Mouse (Mus musculus): ENCODE measurements around the gene Atxn7l3b. TPM values are rescaled to one million over a fixed set of nuclear protein-coding genes. Genes with fewer than 3 reads are reported as not detected.

Atxn7l3b gene
- polyA plus RNA-seq, 1 experiment, result 87.8 TPM

- H3K27me3 ChIP-seq (ENCODE audit: control insufficient read depth, insufficient read depth, low read length), result no peaks in the 10 kb centered on the region
- no peak overlapping the region for H3K27ac ChIP-seq (ENCODE audit: control insufficient read depth, insufficient read depth, low read depth, low read length)
- no peaks in the 10 kb centered on the region for H3K4me1 ChIP-seq (ENCODE audit: control insufficient read depth, insufficient read depth, low read length)
- TF ChIP-seq POLR2A (IDR thresholded peaks at IDR 0.05; ENCODE audit: control insufficient read depth, low read depth, low read length), result no peak
- TF ChIP-seq CTCF (IDR thresholded peaks at IDR 0.05; ENCODE audit: control insufficient read depth, insufficient read depth, insufficient replicate concordance, low read depth, low read length), result no peak
- H3K4me3 ChIP-seq (ENCODE audit: control insufficient read depth, low read depth, low read length), result no peak overlapping the region
- no peaks in the 10 kb centered on the region for H3K36me3 ChIP-seq (ENCODE audit: control insufficient read depth, insufficient read depth, low read length)
These were observed 19.7 kb upstream of the Atxn7l3b start for GRCm38 (mm10) chr10:112948453-112948852.

- Histone ChIP-seq H3K27me3 (ENCODE audit: control insufficient read depth, insufficient read depth, low read length) (no peaks in the 10 kb centered on the region), H3K4me1 (ENCODE audit: control insufficient read depth, insufficient read depth, low read length) (no peaks in the 10 kb centered on the region; the same call in 1 of the 2 replicates), H3K36me3 (ENCODE audit: control insufficient read depth, insufficient read depth, low read length) (peaks cover 2% of the 10 kb centered on the region), H3K27ac (ENCODE audit: control insufficient read depth, insufficient read depth, low read depth, low read length) (peak overlapping the region; percentile 90), H3K4me3 (ENCODE audit: control insufficient read depth, low read depth, low read length) (peak overlapping the region; percentile 88)
- TF ChIP-seq POLR2A (IDR thresholded peaks at IDR 0.05; ENCODE audit: control insufficient read depth, low read depth, low read length) (no peak), CTCF (IDR thresholded peaks at IDR 0.05; ENCODE audit: control insufficient read depth, insufficient read depth, insufficient replicate concordance, low read depth, low read length) (no peak)
These were observed 418 bp upstream of the Atxn7l3b start for GRCm38 (mm10) chr10:112929222-112929615.

GRCm38 (mm10) chr10:112926961-112927360 is 1.8 kb downstream of the Atxn7l3b start:
- Histone ChIP-seq H3K4me1 (ENCODE audit: control insufficient read depth, insufficient read depth, low read length) (no peaks in the 10 kb centered on the region; the same call in 1 of the 2 replicates), H3K27me3 (ENCODE audit: control insufficient read depth, insufficient read depth, low read length) (no peaks in the 10 kb centered on the region), H3K27ac (ENCODE audit: control insufficient read depth, insufficient read depth, low read depth, low read length) (no peak overlapping the region), H3K36me3 (ENCODE audit: control insufficient read depth, insufficient read depth, low read length) (peaks cover 2% of the 10 kb centered on the region), H3K4me3 (ENCODE audit: control insufficient read depth, low read depth, low read length) (peak overlapping the region; percentile 88)
- TF ChIP-seq CTCF (IDR thresholded peaks at IDR 0.05; ENCODE audit: control insufficient read depth, insufficient read depth, insufficient replicate concordance, low read depth, low read length) (no peak), POLR2A (IDR thresholded peaks at IDR 0.05; ENCODE audit: control insufficient read depth, low read depth, low read length) (no peak)

GRCm38 (mm10) chr10:112926271-112926670 is 2.5 kb downstream of the Atxn7l3b start:
- TF ChIP-seq CTCF (IDR thresholded peaks at IDR 0.05; ENCODE audit: control insufficient read depth, insufficient read depth, insufficient replicate concordance, low read depth, low read length) (no peak), POLR2A (IDR thresholded peaks at IDR 0.05; ENCODE audit: control insufficient read depth, low read depth, low read length) (no peak)
- Histone ChIP-seq H3K4me1 (ENCODE audit: control insufficient read depth, insufficient read depth, low read length) (no peaks in the 10 kb centered on the region; the same call in 1 of the 2 replicates), H3K27me3 (ENCODE audit: control insufficient read depth, insufficient read depth, low read length) (no peaks in the 10 kb centered on the region), H3K4me3 (ENCODE audit: control insufficient read depth, low read depth, low read length) (peak overlapping the region; percentile 5; the same call in 1 of the 2 replicates), H3K27ac (ENCODE audit: control insufficient read depth, insufficient read depth, low read depth, low read length) (no peak overlapping the region), H3K36me3 (ENCODE audit: control insufficient read depth, insufficient read depth, low read length) (peaks cover 2% of the 10 kb centered on the region)

GRCm38 (mm10) chr10:112916575-112917190 is 12.1 kb downstream of the Atxn7l3b start:
- H3K27me3 ChIP-seq (ENCODE audit: control insufficient read depth, insufficient read depth, low read length), result no peaks in the 10 kb centered on the region
- no peak overlapping the region for H3K27ac ChIP-seq (ENCODE audit: control insufficient read depth, insufficient read depth, low read depth, low read length)
- no peaks in the 10 kb centered on the region for H3K4me1 ChIP-seq (ENCODE audit: control insufficient read depth, insufficient read depth, low read length)
- H3K4me3 ChIP-seq (ENCODE audit: control insufficient read depth, low read depth, low read length), result no peak overlapping the region
- H3K36me3 ChIP-seq (ENCODE audit: control insufficient read depth, insufficient read depth, low read length), result no peaks in the 10 kb centered on the region
- TF ChIP-seq CTCF (IDR thresholded peaks at IDR 0.05; ENCODE audit: control insufficient read depth, insufficient read depth, insufficient replicate concordance, low read depth, low read length) (no peak), POLR2A (IDR thresholded peaks at IDR 0.05; ENCODE audit: control insufficient read depth, low read depth, low read length) (no peak)

- Histone ChIP-seq H3K27me3 (ENCODE audit: control insufficient read depth, insufficient read depth, low read length) (no peaks in the 10 kb centered on the region), H3K36me3 (ENCODE audit: control insufficient read depth, insufficient read depth, low read length) (no peaks in the 10 kb centered on the region), H3K27ac (ENCODE audit: control insufficient read depth, insufficient read depth, low read depth, low read length) (no peak overlapping the region), H3K4me3 (ENCODE audit: control insufficient read depth, low read depth, low read length) (no peak overlapping the region), H3K4me1 (ENCODE audit: control insufficient read depth, insufficient read depth, low read length) (no peaks in the 10 kb centered on the region)
- TF ChIP-seq CTCF (IDR thresholded peaks at IDR 0.05; ENCODE audit: control insufficient read depth, insufficient read depth, insufficient replicate concordance, low read depth, low read length), result no peak
- no peak for TF ChIP-seq POLR2A (IDR thresholded peaks at IDR 0.05; ENCODE audit: control insufficient read depth, low read depth, low read length)
These were observed 28.6 kb downstream of the Atxn7l3b start for GRCm38 (mm10) chr10:112900243-112900642.

GRCm38 (mm10) chr10:112899796-112900195 is 29.0 kb downstream of the Atxn7l3b start:
- TF ChIP-seq CTCF (IDR thresholded peaks at IDR 0.05; ENCODE audit: control insufficient read depth, insufficient read depth, insufficient replicate concordance, low read depth, low read length) (no peak), POLR2A (IDR thresholded peaks at IDR 0.05; ENCODE audit: control insufficient read depth, low read depth, low read length) (no peak)
- Histone ChIP-seq H3K4me1 (ENCODE audit: control insufficient read depth, insufficient read depth, low read length) (no peaks in the 10 kb centered on the region), H3K36me3 (ENCODE audit: control insufficient read depth, insufficient read depth, low read length) (no peaks in the 10 kb centered on the region), H3K4me3 (ENCODE audit: control insufficient read depth, low read depth, low read length) (no peak overlapping the region), H3K27me3 (ENCODE audit: control insufficient read depth, insufficient read depth, low read length) (no peaks in the 10 kb centered on the region), H3K27ac (ENCODE audit: control insufficient read depth, insufficient read depth, low read depth, low read length) (no peak overlapping the region)

Data from testis, adult 2 months (tissue).